Mouse (Mus musculus) erythroblast, embryonic 14.5 days (primary cell): Measurements from ENCODE around the gene Gm8257.

Source experiments
- GATA1 ChIP-seq: IDR thresholded peaks from 2 replicates; pipeline ENCODE4 v1.6.1; 2012; ENCODE audit warnings: low read length, inconsistent platforms, mixed read lengths
- TAL1 ChIP-seq: IDR thresholded peaks from 3 replicates; pipeline ENCODE4 v1.6.1; 2012; ENCODE audit warnings: low read length, inconsistent platforms, mixed read lengths

- no peak for TF ChIP-seq TAL1
- TF ChIP-seq GATA1, result no peak
Observed at GRCm38 (mm10) chr14:44750240-44750639, 44.0 kb upstream of the Gm8257 start, which contains the start of gene Gm8267.
